Mouse (Mus musculus) ES-Bruce4 (cell line): ENCODE results near the gene Cdc25b.

Experiments used
- EP300 ChIP-seq: IDR thresholded peaks from 2 replicates; pipeline ENCODE4 v1.6.1; 2011; ENCODE audit warnings: low read depth, low read length; ENCODE audit not compliant: insufficient read depth
- POLR2A ChIP-seq: IDR thresholded peaks from one replicate; pipeline ENCODE4 v1.8.1; 2011; ENCODE audit warnings: low read length; ENCODE audit not compliant: insufficient read depth

DNA sequence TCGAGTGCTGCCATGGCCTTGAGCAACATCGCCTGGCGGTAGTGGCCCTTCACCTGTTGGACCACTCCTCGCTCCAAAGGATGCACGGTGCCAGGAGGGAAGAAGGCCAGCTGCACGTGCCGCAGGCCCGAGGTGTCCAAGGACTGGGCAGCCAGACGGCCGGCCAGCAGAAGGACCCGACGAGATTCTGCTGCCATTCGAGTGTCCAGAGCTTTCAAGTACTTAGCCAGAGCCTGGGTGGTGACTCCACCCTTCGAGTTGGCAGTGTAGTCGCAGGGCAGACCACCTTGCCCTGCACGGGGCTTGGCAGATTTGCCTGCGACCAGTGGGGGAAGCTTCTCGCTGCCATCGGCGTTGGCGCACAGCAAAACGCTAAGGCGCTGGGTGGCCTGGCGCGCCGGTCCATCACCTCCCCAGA, 7.9 kb upstream of the Cdc25b start:
- no peak for TF ChIP-seq POLR2A
- TF ChIP-seq EP300 = no peak
